Mouse (Mus musculus): ENCODE measurements around the gene Nhlrc4.

Nhlrc4 gene

GRCm38 (mm10) chr17:25944366-25945163 lies at the start of gene Nhlrc4, which contains the start of gene Pigq:
Nhlrc4 (minus strand) TSS chr17:25944961.
Pigq (minus strand) TSS chr17:25944936.
- no peak for DNase-seq

DNA sequence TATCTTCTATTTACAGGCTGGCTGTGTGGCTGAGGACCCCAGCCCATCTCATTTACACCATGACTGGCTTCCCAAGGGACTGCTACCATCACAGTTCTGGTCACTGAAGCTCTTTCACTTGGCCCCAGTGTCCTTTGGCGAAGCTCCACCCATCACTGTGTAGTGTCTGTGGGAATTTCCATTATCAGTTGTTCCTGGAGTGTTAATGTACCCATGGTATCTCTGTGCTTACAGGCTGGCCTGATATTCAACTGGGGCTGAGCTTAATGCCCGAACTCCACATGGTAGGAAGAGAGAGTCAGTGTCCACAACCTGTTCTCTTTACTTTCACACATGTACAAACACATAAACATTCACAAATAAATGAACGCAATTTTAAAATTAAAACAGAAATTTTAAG lies 48.7 kb upstream of the Nhlrc4 start:
- DNase-seq, result no peak

GRCm38 (mm10) chr17:25992274-25992673 lies 47.5 kb upstream of the Nhlrc4 start:
- DNase-seq, result no peak

DNA sequence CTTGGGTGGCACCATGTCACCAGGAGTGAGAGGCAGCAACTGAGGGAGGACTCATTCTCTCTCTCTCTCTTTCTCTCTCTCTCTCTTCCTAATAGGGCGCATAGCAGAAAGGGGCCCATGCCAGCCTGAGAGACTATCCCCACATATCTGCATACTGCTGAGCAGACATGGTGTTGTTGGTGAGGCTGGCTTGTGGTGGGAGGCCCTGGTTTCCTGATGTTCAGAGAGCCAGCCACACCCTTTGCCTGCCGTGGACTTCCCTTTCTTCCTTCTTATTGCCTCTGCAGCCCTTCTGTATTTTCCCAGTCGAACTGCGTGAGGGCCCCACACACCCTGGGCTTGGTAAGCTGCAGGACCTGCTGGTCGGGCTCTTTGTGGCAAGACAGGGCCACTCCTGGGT lies 45.6 kb upstream of the Nhlrc4 start:
- no peak for DNase-seq

- DNase-seq, result peak; percentile 95
Observed at GRCm38 (mm10) chr17:25985306-25986294, 40.8 kb upstream of the Nhlrc4 start, which contains the start of gene Capn15. Capn15 (minus strand) TSS chr17:25985796.

- no peak for DNase-seq
Observed at GRCm38 (mm10) chr17:25984556-25985305, 40.0 kb upstream of the Nhlrc4 start.

- no peak for DNase-seq
Observed at GRCm38 (mm10) chr17:25984066-25984465, 39.3 kb upstream of the Nhlrc4 start.

- no peak for DNase-seq
Observed at GRCm38 (mm10) chr17:25982913-25983312, 38.2 kb upstream of the Nhlrc4 start.

- DNase-seq, result no peak
Observed at GRCm38 (mm10) chr17:25980854-25981253, 36.1 kb upstream of the Nhlrc4 start.

DNA sequence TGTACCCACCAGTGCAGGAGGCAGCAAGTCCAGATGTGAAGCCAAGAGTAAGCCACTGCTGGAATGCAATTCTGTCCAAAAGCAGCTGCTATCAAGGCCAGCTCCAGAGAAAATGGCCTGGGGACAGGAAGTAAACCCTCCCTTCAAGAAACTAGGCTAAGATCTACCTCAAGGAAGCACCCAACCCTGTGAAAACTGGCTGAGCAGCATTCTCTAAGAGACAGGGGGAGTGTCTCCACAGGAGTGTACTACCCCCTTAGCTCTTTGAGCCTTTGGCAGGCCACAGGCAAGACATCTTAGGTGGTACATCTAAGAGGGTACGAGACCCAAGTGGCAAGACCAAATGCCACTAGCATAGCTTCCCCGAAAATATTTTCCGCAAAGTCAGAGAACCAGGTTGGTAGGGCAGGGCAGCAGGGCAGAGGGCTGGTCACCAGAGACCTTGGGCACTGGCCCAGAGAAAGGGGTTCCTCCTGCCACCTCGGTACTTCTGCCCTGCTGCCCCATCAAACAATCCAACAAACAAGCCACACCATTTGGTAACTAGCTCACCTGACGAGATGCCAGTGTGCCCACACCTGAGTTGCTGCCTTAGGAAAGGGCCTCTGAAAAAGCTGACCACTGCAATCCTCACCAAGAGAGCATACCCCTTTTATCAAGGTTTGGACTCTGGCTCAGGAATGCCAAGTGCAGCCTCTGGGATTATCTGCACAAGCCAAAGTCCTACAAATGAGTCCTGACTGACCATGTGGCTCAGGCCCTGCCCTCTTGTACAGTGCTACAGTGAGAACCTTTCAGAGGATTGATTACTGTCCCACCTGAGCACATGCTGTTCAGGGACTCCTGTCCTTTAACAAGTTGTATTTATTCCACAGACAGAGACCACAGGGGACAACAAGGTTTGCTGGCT lies 35.3 kb upstream of the Nhlrc4 start:
- no peak for DNase-seq

DNA sequence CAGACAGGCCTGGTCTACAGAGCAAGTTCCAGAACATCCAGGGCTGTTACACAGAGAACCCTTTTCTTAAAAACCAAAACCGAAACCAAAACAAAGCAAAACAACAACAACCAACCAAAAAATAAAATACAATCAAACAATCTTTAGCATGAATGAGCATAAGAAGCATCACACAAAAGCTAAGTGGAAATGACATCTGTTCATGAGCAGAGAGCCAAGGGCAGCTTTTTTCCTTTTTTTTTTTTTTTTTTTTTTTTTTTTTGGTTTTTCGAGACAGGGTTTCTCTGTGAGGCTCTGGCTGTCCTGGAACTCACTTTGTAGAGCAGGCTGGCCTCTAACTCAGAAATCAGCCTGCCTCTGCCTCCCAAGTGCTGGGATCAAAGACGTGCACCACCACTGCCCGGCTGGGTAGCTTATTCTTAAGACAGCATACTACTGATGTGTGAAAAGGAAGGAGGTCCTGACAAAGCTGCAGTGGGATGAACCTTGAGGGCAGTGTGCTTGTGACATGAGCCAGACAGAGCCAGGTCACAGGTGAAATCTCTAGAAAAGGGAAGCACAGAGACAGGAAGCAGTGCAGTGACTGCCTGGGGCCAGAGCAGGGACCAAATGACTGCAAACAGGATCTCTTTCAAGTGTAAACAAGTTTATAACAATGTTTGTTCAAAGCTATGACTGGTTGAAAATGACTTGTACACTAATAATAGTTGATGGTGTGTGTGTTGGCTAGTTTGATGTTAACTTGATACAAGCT lies 26.4 kb upstream of the Nhlrc4 start:
- DNase-seq, result no peak

- DNase-seq, result no peak
Observed at GRCm38 (mm10) chr17:25970448-25970847, 25.7 kb upstream of the Nhlrc4 start.

- peak; percentile 25 for DNase-seq
Observed at GRCm38 (mm10) chr17:25968176-25968575, 23.4 kb upstream of the Nhlrc4 start.

DNA sequence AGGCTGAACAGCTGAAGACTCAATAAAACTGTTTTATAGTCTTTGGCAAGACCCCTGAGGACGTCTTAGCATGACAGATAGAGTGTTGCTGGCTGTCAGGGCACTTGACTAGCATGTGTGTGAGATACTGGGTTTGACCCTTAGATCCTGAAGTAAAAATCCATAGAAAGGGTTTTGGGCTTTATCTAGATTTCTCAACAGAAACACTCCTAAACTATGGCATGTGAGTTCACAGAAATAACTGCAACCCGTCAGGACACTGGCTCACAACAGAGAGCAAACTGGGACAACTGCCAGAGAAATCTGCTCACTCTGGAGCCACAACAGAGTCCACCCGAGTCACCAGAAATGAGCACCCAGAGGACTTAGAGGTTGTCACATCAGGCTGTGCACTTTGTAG lies 22.9 kb upstream of the Nhlrc4 start:
- peak; percentile 42 for DNase-seq

DNA sequence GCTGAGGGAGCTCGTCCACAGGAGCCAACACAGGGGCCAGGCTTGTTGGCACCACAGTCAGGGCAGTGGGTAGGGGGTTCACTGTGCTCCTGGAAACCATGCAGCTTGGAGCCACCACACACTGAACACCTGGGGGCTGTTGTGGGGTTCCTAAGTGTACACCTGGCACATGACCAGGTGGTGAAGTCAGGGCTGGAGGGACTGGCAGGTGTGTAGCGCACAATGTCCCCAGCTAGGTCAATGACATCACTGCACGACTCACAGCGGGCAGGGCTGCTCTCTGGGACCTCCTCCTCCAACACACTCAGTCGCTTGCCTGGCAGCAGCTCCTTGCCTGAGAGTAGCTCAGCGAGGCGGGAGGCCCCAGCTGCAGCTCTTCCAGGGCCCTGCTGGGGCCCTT lies 19.5 kb upstream of the Nhlrc4 start:
- no peak for DNase-seq

DNA sequence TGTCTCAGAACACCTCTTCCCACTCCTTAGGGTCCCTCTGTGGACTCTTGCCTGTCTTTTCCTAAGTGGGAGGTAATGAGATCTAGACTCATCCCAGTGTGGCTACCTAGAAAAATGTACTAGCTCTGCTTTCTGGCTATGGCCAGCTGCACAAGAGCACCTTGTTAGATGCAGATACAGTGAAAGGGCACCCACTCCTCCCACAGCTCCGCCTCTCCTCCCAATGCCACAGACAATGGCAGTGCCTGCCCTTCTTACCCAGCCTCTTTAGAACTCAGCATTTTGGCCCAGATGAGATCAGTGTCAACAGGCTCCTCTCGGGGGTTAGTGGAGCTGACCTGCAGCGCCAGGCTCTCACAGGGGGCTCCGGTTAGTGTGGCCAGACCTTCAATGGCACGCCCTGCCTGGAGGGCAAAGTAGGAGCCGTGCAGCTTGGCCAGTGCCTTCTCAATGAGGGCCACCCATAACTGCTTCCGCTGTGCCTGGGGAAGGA lies 17.7 kb upstream of the Nhlrc4 start:
- no peak for DNase-seq

GRCm38 (mm10) chr17:25961566-25961965 lies 16.8 kb upstream of the Nhlrc4 start:
- DNase-seq, result no peak

- DNase-seq, result no peak
Observed at GRCm38 (mm10) chr17:25959630-25960467, 15.1 kb upstream of the Nhlrc4 start.

DNA sequence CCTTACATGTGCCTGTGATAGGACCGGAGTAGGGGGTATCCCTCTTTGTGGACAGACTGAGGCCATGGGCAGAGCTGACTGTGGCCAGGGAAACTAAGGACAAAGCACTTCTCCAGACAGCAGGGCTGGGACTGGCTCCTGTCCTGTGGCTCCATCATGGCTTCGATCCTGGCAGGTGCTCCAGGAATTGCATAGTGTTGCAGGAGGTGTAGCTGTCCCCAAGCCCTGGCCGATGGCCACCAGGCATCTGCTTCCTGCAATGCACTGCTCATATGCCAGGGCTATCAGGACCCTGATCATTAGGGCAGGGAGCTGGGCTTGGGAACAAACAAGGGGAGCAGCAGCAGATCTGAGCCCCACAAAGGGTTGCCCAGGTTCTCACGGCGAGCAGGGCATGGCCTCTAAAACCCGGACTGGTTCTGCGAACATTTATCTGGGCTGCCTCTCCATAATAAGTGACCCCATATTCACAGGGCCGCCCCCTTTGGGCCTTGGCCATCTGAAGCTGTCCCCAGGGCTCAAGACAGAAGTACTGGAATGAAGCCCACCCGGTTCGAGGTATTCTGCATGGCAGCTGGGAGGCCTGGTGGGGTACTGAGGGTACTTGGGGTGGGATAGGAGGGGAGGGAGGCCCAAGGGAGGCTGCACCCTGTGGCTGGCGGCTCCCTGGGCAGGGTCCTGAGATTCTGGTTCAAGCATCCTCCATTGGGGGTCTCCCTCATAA lies 14.2 kb upstream of the Nhlrc4 start:
- DNase-seq, result no peak

All from lung, postnatal 10 days (tissue).